Mouse (Mus musculus) erythroblast, embryonic 14.5 days (primary cell): ENCODE measurements at regions not wholly inside any gene's neighbourhood (a gene's known extent, or its start where the extent isn't known, plus 50 kb on each side); places are given as distances from the start of the nearest gene placed in this dataset.

ENCODE experiments used
- GATA1 ChIP-seq: IDR thresholded peaks from 2 replicates; pipeline ENCODE4 v1.6.1; 2012; ENCODE audit warnings: low read length, inconsistent platforms, mixed read lengths
- TAL1 ChIP-seq: IDR thresholded peaks from 3 replicates; pipeline ENCODE4 v1.6.1; 2012; ENCODE audit warnings: low read length, inconsistent platforms, mixed read lengths

- TF ChIP-seq GATA1 (no peak), TAL1 (no peak)
These were observed 144.6 kb upstream of the Ipo5 start for GRCm38 (mm10) chr14:120766451-120766850.
